Mouse (Mus musculus): ENCODE results near the gene Gm15080.
"Not testable (repeated sequence)": the region's sequence is repeated elsewhere in the genome, so short reads cannot be mapped to it uniquely, and the experiment has no call there.

Gm15080 gene

GRCm38 (mm10) chrX:147992693-147993092 is at the start of gene Gm15080:
Gene Gm15080 (plus strand): TSS chrX:147992993.
- not testable (repeated sequence) for DNase-seq (ENCODE audit: low spot score in 2 of 2)
